Mouse (Mus musculus): Measurements from ENCODE around the gene Zzz3.

DNA sequence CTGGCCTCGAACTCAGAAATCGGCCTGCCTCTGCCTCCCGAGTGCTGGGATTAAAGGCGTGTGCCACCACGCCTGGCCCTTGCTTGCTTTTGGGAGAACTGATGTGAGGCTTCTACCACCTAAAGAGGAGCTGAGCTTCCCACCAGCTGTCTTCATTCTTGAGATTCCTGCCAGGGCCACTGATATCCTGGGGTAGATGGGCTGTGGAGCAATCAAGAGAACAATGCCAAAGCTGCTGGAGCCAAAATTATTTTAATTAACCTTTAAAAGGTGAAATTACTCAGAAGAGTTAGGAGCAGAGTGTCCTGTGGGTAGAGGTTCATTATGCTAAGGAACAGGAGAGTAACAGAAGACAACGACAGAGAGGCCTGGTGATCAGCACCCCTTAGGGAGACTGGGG is 70.1 kb downstream of the Zzz3 start:
- TF ChIP-seq CTCF (IDR thresholded peaks at IDR 0.05; ENCODE audit: insufficient read depth, low read depth, low read length): no peak
- no peak for TF ChIP-seq POLR2A (IDR thresholded peaks at IDR 0.05; ENCODE audit: insufficient read depth, low read depth, low read length)
